Mouse (Mus musculus) cerebellum, postnatal 10 days (tissue): ENCODE results near the gene Hmgb1.
"Not testable (repeated sequence)": the region's sequence is repeated elsewhere in the genome, so short reads cannot be mapped to it uniquely, and the experiment has no call there.

Experiments used
- DNase-seq, 2 experiments: peaks; one replicate each; pipeline ENCODE4 v3.0.0; 2021; ENCODE audit warnings: mixed read lengths in 2 of 2

The Hmgb1 gene

DNA sequence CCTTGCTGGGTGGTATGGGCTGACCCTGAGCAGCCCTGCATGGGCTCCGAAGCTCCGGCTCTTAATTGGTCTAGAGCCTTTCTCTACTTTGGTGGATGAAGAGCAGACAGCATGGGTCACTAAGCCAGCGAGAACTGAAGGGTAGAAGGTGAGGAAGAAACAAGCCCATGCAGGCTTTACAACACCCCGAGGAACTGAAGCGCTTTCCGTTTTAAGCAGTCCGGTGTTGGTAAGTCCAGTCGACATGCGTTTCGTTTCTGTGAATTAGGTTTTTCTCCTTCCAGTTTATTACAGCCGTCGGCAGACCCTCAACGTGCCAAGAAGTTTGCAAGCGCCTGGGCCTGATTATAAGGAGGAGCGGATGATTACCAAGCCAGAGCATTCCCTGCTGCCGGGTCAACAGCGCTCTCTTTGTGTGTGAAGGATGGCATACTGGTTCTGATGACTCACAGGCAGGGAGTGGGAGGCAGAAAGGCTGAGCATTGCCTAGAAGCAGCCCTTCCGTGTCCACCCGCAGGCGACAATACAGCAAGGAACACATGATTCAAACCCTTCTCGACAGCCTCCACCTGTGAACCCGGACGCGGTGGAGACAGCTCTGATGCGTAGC, 40.4 kb downstream of the Hmgb1 start:
- DNase-seq, result peak; percentile 19 to 23

DNA sequence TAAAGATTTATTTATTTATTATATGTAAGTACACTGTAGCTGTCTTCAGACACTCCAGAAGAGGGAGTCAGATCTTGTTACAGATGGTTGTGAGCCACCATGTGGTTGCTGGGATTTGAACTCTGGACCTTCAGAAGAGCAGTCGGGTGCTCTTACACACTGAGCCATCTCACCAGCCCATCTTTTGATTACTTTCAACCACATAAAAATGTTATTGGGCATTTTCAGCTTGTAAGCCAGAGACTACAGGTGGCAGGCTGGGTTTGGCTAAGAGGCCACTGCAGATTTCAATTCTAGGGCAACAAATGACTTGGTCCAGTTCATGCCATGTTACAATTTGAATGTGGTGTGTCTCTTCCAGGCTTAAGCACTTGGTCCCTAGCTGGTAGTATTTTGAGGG, 43.1 kb downstream of the Hmgb1 start:
- DNase-seq, result not testable (repeated sequence)

DNA sequence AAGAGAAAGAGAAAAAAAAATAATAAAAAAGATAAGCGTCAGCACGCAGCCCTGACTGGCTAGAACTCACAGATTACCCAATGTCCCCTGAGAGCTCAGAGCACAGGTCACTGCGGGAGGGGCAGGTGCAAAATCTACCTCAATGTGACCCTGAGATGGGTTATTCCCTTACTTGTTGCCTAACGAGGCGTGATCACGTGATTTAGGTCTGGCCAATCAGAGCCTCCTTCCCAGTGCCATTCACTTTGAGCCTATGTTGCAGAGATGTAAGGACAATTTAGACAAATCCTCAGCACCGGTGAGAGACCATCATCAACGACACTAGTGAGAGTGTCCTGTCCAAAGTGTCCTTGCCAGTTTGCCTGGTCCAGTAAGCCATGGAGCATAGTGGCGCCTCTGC, 44.0 kb downstream of the Hmgb1 start:
- no peak for DNase-seq

DNA sequence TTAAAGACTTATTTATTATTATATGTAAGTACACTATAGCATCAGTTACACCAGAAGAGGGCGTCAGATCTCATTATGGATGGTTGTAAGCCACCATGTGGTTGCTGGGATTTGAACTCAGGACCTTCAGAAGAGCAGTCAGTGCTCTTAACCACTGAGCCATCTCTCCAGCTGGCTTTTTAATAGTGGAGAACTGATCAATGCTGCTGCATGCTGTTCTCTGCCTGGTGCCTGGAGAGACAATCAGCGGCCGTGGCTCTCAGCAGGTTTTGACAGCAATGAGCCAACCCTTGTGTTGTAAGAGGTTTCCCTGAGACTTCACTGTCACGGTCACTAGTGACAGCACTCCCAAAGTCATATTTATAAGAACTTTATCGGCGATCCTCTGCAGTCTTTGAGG, 46.2 kb downstream of the Hmgb1 start:
- not testable (repeated sequence) for DNase-seq

DNA sequence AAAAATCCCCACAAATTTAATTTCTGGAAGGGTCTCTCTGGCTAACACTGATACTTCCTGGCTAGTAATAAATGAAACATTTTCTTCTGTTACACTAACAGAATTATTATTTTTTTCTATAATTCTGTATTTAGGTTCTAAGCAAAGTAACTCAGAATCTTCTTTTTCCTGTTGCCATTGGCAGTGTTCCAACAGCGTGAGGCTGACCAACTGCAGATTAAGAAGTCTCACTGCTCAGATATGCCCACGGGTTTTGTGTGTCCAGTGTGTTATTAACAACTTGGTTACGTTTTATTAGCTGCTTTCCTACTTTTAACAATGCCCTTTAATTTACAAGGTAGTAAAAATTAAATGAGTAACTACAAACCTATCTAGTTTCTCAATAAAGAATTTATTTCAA, 46.8 kb downstream of the Hmgb1 start:
- peak in 1 of 2 experiments; percentile 20 for DNase-seq

DNA sequence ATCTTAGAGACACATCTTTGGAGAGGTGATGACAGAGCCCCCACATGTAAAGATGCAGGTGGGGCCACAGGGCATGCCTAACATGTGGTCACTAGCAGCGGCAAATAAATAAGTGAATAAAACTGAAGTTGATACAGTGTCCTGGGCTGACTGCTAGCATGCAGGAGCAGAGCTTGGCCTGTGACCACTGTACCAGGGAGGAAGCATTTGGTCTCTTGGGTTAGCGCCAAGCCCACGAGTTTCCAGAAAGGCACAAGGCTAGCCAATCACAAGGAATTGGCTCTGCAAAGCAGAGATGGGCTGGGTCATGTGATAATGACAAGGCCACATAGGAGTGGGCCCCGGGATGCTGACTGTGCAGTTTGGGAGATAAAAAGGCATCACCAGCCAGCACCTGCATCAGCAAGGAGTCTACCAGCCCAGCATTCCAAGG, 47.3 kb downstream of the Hmgb1 start:
- peak; percentile 87 to 90 for DNase-seq

DNA sequence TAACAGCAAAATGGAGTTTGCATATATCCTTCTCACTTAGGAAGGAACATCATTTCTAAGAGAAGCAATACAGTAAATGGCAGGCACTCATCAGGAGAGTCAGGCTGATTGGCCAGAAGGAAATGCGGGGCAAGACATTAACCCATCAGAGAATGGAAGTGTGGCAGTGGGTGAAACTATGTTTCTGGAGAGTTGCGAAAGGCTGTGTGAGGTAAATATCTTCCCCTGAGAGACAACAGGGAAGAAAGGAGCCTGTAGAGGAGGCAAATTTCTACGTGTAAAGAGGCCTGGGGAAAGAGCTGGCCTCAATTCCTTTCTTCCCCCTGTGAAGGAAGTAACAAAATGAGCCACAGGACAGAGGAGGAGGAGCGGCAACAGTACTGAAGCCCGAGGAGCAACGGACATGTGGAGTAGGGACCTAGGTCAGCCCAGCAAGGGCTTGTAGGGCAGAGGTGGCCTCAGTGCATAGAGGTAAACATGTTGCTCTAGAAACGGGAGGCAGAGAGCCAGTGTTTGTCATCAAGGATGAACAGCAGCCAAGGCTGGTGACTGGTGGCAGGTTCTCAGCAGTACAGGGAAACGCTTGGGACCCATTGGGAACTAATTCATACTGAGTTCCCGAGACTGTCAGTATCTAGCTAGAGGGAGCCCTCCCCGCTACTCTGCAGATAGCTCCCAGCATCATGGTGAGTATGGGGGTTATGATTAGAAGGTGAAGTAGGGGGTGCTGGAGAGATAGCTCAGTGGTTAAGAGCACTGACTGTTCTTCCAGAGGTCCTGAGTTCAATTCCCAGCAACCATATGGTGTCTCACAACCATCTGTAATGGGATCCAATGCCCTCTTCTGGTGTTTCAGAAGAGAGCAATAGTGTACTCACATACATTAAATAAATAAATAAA, 48.6 kb downstream of the Hmgb1 start:
- DNase-seq, result no peak

DNA sequence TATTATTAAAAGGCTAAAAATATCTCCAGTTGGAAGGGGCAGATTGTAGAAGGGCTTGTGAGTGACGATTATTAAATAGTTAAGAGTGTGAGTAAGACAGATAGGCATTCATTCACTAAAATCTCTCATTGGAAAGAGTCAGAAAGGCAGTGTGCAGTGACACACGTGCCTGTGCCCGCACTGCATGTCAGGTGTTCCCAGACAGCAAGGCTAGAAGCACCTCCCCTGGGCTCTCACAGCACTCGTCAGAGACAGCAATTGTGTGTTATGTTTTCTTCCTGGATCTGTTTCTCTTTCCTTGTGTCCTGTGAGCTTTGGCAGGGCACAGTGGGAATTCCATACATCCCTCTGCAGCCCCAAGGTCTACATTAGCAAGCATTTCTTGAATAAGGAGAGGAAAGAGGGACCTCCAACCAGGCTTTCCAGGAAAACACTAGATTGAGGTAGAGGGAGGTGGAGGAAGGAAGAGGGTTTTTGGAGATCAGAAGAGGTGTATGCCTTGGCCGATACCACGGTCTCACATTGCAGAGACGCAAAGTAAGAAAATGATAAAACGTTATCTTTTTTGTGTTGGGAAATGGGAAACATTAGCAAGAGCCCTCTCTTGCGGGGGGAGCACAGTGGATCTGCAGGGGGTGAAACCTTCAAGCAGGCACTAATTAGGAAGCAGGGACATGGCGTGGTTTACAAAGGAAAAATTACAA, 49.4 kb downstream of the Hmgb1 start:
- no peak for DNase-seq

DNA sequence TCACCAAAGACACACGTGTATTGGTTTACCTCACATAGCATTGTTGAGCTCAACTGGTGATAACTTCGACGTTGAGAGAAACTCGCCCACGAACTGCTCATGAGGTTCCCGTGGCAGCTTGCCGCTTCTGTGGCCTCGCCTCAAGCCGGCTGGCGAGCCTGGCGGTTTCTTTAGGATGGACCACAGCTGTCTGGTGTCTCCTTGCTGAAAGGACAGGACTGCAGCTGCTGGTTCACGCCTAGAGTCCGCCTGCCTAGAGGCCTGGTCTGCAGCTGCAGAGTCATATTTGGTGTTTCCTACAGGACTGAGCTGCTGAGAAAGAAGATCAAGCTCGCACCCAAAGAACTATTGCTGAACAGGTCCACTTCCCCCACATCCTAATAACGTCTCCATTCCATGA, 55.8 kb downstream of the Hmgb1 start:
- no peak for DNase-seq

DNA sequence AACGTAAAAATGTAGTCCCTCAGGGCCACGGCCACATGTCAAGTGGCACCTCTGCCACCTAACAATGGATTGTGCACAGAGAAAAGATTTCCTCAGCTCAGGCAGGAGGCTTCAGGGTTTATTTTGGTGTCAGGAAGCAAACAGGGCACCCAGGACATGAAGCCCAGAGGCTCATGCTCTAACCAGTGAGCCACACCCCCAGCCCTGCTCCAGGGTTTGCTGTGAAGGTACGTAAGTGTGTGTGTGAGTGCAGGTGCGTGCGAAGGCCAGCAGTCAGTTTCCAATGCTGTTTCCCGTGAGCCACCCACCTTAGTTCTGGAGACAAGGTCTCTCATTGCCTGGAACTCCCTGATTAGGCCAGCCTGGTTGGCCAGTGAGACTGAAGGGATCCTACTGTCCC, 60.5 kb downstream of the Hmgb1 start:
- DNase-seq, result no peak

DNA sequence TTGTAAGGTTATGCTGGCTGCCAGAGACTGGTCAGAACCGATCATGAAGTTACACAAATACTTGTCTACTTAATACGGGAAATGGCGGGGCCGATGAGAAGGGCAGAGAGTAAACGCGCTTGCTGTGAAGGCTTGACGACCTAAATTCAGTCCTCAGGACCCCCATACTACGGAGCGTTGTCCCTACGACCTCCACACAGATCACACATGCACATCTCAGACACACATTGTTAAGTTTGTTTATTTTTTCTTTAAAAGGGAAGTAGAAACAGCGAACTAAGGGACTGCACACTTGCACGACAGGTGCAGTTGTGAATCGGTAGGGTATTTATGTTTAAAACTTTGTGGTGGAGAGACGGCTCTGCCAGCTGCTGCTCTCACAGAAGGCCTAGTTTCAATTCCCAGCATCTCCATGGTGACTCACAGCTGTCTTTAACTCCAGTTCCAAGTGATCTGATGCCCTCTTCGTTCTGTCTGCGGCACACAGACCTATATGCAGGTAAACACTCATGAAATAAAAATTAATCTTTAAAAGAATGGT, 64.9 kb downstream of the Hmgb1 start:
- DNase-seq, result no peak

DNA sequence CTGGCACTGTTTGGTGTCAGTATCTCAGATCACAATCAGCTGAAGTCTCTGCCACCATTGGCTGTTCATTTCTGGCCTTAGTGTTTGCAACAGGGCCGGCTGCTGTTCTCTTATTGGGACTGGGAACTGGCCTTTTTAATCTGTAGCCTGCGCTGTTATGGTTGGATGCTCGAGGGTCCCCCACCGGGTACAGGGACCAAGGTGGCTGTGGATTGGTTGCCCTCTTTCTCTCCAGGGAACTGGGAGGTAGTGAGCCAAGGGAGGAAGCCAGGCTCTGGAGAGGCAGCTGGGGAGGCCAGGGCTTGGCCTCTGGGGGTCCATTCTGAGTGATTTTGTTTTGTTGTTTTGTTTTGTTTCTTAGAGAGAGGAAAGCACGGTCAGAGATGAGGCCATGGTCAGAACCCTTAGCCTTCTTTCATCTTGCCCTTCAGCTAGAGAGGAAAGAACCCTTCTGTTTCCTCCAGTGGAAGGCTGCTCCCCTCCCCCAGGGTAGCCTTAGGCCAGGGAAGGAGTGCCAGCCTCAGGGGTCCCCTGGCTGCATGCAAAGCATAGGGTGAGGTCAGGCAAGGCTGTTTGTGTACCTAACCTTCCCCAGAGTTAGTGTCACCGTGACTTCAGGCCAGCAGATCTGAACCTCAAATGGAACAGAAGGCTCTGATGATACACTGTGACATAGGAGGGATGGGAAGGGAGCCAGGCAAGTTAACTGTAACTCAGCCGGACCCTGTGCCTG, 66.3 kb downstream of the Hmgb1 start:
- peak; percentile 73 to 77 for DNase-seq

DNA sequence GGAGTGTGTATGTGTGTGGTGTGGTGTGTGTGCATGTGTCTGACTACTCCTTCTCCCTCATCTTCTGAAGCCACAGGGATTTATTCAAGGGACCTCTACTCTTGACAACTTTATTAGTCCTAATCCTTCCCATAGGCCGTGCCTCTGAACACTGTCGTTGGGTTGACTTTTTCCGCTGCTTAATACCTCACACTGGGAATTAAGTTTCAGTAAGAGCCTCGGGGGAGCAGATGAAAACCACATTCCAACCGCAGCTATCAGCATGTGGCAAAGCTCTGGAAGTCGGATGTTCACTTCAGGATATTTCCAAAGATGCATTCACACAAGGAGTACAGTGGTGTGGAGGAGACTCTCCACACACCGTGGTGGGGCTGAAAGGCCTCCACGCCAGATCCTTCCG, 69.7 kb downstream of the Hmgb1 start:
- no peak for DNase-seq

DNA sequence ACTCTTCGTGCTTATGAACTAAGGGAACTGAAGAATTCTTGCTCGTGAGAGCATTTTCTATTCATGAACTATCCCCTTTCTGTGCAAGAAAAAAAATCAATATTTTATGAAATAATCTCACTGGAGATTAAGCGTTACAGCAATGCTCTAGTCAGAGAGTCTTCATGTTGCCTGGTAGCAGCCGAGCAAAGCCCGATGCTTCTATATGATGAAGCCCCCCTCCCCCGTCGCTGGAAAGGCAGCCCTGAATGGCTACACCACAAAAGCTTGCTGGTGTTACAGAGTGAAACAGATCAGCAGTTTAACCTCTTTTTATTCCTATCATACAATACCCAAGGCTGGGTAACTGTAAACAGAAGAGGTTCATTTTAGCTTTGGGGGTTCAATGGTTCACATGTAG, 70.3 kb downstream of the Hmgb1 start:
- no peak for DNase-seq

DNA sequence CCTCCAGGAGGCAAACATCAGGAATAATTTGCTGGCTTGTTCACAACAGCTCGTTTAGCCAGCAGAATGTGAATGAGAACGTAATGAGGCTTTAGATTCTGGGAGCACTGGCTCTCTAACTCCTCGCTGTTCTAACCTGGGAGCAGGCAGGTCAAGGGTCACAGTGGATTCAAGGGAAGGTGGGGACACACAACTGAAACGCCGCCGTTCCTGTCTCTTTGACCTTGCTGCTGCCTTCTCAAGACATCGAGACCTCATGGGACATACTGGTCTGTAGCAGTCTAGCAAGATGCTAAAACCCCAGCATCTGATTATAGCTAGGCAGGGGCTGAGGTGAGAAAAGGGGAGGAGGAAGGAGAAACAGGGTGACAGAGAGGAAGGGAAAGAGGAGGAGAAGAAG, 70.8 kb downstream of the Hmgb1 start:
- DNase-seq, result no peak

DNA sequence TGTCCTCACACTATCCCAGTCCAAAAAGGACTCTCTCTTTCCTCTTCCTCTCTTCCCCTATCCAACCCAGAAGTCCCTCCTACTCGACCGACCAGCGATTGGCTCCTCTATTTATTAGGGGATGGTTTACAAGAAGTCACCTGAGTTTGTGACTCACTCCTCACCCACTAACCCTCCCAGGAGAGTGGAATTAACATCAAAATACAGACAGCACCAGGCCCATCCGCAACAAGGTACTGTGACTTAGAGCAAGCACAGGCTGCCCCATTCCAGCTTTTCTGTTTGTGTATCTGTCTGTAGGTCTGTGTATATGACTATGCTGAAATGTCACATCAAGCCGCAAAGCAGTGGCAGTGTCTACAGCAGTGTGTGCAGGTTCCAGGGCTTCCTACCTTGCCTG, 71.7 kb downstream of the Hmgb1 start:
- no peak for DNase-seq

DNA sequence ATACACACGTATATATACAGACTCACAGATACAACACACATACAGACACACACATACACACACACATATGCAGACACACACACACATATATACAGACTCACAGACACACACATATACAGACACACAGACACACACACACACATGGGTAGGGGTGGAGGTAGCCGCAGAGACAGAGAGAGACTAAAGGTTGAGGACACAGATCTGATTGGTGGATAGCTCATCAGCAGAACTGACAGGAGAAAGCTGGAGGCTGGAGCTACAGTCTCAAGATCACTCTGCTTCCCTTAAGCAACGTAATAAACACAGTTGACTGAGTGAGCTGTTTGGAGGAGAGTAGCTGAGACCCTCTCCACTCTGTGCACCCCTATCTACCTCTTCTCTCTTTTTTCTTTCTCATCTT, 75.1 kb downstream of the Hmgb1 start:
- DNase-seq, result no peak

DNA sequence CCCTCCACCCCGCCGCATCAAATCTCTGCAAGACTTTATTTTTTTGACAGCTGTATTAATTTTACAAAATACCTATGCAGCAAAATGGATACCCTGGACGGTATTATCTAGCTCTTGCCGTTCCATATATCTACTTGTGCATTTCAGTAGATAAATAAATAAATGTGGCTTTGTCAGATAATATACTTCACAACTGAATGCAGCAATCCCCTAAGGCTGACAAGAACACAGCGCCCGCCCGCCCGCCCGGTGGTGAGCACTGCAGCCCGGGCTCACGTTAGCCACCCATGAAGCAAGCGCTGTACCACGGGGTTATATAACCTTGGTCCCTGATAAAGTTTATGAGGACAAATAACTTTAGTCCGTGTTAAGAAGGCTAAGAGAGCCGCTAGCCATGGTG, 76.1 kb downstream of the Hmgb1 start:
- no peak for DNase-seq

DNA sequence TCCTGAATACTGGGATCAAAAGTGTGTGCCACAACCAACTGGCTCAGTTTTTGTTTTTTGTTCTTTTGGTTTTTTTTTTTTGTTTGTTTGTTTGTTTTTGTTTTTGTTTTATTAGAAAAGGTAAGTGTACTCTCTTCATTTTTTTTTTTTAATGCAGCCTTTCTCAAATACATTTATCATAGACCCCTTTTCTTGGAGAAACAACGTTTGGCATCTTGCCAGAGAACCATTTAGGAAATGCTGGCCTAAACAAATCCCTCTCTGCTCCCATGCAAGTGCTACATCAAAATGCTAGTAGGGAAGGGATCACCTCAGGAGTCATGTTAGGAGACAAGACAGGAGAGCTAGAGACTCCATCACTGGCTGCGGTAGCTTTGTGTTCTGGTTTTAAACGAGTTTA, 76.7 kb downstream of the Hmgb1 start:
- DNase-seq, result peak in 1 of 2 experiments; percentile 36

DNA sequence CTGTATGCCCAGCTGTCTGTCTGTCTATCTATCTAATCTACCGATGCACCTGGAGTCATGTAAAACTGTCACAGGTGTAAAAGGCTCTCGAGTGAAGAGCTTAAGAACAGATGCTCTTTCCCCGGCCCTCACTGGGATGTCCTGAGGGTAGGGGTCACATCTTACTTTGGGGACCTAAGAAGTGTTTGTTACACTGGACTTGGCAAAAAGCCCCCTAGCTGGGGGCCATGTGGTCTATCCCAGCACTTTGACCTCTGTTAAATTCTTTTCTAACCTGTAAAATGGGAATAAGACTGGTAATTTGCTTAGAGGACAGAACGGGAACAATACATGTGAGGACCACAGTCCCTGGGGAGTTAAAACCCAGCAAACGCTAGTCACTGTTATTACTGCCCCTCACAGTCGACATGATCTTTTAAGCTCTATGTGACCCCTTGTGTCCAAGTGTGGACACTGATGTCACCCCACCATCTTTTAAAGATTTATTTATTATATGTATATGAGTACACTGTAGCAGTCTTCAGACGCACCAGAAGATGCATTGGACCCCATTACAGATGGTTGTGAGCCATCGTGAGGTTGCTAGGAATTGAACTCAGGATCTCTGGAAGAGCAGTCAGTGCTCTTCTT, 80.1 kb downstream of the Hmgb1 start:
- no peak for DNase-seq

DNA sequence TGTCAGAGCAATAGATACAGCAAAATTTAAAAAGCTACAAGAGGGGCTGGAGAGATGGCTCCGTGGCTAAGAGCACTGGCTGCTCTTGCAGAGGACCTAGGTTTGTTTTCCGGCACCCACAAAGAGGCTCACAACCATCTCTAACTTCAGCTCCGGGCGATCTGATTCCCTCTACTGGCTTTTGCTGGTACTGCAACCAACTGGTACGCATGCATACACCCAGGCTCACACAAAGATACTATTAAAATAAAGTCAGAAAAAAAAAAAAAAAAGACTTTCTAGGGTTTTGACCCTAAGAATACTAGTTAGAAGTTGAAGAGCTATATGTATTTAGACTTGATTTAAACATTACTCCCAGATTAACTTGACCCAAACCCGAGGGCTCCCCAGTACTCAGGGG, 82.4 kb downstream of the Hmgb1 start:
- no peak for DNase-seq

DNA sequence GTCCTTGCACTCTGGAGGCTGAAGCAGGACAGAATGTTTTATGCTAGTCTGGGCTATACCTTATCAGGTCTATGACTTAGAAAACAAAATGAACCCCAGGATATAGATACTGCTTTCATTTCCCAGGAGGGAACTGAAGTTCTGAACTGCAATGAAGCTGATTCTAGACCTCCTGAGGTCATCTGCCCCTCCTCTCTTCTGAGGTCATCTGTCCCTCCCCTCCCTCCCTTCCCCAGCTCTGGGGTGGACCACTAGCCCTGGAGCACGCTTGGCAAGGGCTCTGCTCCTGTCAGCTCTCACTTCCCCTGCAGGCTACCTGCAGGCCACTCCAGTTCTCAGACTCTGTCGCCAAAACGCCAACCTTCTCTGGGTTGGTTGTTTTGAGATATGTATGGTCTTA, 84.2 kb downstream of the Hmgb1 start:
- no peak for DNase-seq
